Mouse (Mus musculus) embryonic facial prominence, embryonic 14.5 days (tissue): ENCODE data around the gene Rhno1. TPM values are rescaled to one million over a fixed set of nuclear protein-coding genes. Genes with fewer than 3 reads are reported as not detected.
A peak's percentile ranks its signal among the peaks of the same experiment; 100 is the strongest.

ENCODE experiments used
- ATAC-seq: fragments of 200-750 bp; cut with Nextera tagmentation; 2 replicates; pipeline ENCODE4 v1.8.0; 2017; ENCODE audit warnings: low read depth, moderate number of reproducible peaks, moderate TSS enrichment
- DNase-seq: peaks from one replicate; pipeline ENCODE4 v3.0.0-alpha.2; 2015; ENCODE audit warnings: low spot score
- H3K27ac ChIP-seq: fragments of 300-500 bp; sonication (generic); replicated peaks from 2 replicates; pipeline ENCODE4 v1.5.1; 2014; ENCODE audit warnings: low read depth, mild to moderate bottlenecking, low read length, moderate library complexity
- H3K27me3 ChIP-seq: fragments of 300-500 bp; sonication (generic); replicated peaks from 2 replicates; pipeline ENCODE4 v1.6.1; 2014; ENCODE audit warnings: low read length; ENCODE audit not compliant: control insufficient read depth, insufficient read depth
- H3K36me3 ChIP-seq: fragments of 300-500 bp; sonication (generic); 2 replicates; pipeline ENCODE4 v1.6.1; 2014; ENCODE audit warnings: low read length, mixed read lengths; ENCODE audit not compliant: control insufficient read depth, insufficient read depth
- H3K4me1 ChIP-seq: fragments of 300-500 bp; sonication (generic); 2 replicates; pipeline ENCODE4 v1.6.1; 2014; ENCODE audit warnings: antibody characterized with exemption, low read length; ENCODE audit not compliant: control insufficient read depth, insufficient read depth
- H3K4me2 ChIP-seq: fragments of 300-500 bp; sonication (generic); 2 replicates; pipeline ENCODE4 v1.6.1; 2014; ENCODE audit warnings: low read depth, mild to moderate bottlenecking, low read length, moderate library complexity, mixed read lengths
- H3K4me3 ChIP-seq: fragments of 300-500 bp; sonication (generic); 2 replicates; pipeline ENCODE4 v1.5.1; 2014; ENCODE audit warnings: low read depth, mild to moderate bottlenecking, low read length
- H3K9ac ChIP-seq: fragments of 300-500 bp; sonication (generic); 2 replicates; pipeline ENCODE4 v1.6.1; 2014; ENCODE audit warnings: low read depth, mild to moderate bottlenecking, low read length, moderate library complexity, mixed read lengths
- H3K9me3 ChIP-seq: fragments of 300-500 bp; sonication (generic); 2 replicates; pipeline ENCODE4 v1.6.1; 2016; ENCODE audit warnings: low read length; ENCODE audit not compliant: control insufficient read depth
- WGBS: fragments of 180-500 bp; shearing (Covaris S2); extraction: QIAGEN DNeasy Blood & Tissue Kit; methylation state at CpG from one replicate; pipeline ENCODE4 v1.1.7; 2014; 5-methylcytosine and 5-hydroxymethylcytosine counted together
- polyA plus RNA-seq: library from polyadenylated mRNA; unstranded; fragments of >200 nt; fragmentation: Nextera tagmentation; extraction: Ambion mirVana; gene quantifications from 2 replicates; pipeline ENCODE4 v1.2.1, GENCODE M21; 2014

Rhno1 gene
- polyA plus RNA-seq, 1 experiment from 2014 or later, result 87.0 TPM

- no peak overlapping the region for H3K9ac ChIP-seq
- ATAC-seq (no peak), DNase-seq (no peak)
- 91% methylated on average over 5 of the region's 5 CpGs for WGBS
- peaks cover 91% of the 10 kb centered on the region for H3K36me3 ChIP-seq
- H3K27me3 ChIP-seq, result no peaks in the 10 kb centered on the region
- peaks cover 4% of the 10 kb centered on the region; the same call in 1 of the 2 replicates for H3K4me1 ChIP-seq
- no peak overlapping the region for H3K27ac ChIP-seq
- no peak overlapping the region for H3K4me2 ChIP-seq
- H3K9me3 ChIP-seq, result no peaks in the 10 kb centered on the region
- no peak overlapping the region for H3K4me3 ChIP-seq
These were observed 7.3 kb upstream of the Rhno1 start for GRCm38 (mm10) chr6:128370040-128370439.

- no peak overlapping the region for H3K4me2 ChIP-seq
- H3K4me3 ChIP-seq, result no peak overlapping the region
- WGBS, result 89% methylated on average over 5 of the region's 5 CpGs
- DNase-seq (no peak), ATAC-seq (no peak)
- H3K4me1 ChIP-seq, result peaks cover 4% of the 10 kb centered on the region; the same call in 1 of the 2 replicates
- peaks cover 59% of the 10 kb centered on the region for H3K36me3 ChIP-seq
- H3K9ac ChIP-seq, result no peak overlapping the region
- no peaks in the 10 kb centered on the region for H3K9me3 ChIP-seq
- no peak overlapping the region for H3K27ac ChIP-seq
- no peaks in the 10 kb centered on the region for H3K27me3 ChIP-seq
These were observed 3.8 kb upstream of the Rhno1 start for GRCm38 (mm10) chr6:128366466-128366865.

- Histone ChIP-seq H3K9ac (no peak overlapping the region), H3K27me3 (no peaks in the 10 kb centered on the region), H3K4me1 (peaks cover 8% of the 10 kb centered on the region; the same call in 1 of the 2 replicates), H3K4me3 (no peak overlapping the region), H3K27ac (no peak overlapping the region), H3K4me2 (peak overlapping the region; percentile 12; the same call in 1 of the 2 replicates), H3K9me3 (no peaks in the 10 kb centered on the region), H3K36me3 (peaks cover 42% of the 10 kb centered on the region)
- DNase-seq (no peak), ATAC-seq (no peak)
- WGBS, result 82% methylated on average over 6 of the region's 6 CpGs
These were observed 2.0 kb upstream of the Rhno1 start for GRCm38 (mm10) chr6:128364721-128365120.

- Histone ChIP-seq H3K4me1 (peaks cover 8% of the 10 kb centered on the region; the same call in 1 of the 2 replicates), H3K9ac (peak overlapping the region; percentile 93), H3K9me3 (no peaks in the 10 kb centered on the region), H3K4me3 (peak overlapping the region; percentile 73), H3K27ac (peak overlapping the region; percentile 95), H3K27me3 (no peaks in the 10 kb centered on the region), H3K36me3 (peaks cover 35% of the 10 kb centered on the region), H3K4me2 (peak overlapping the region; percentile 74)
- peak; percentile 7 for ATAC-seq
- DNase-seq, result peak; percentile 63
- 1% methylated on average over 23 of the region's 46 CpGs for WGBS
These were observed 505 bp upstream of the Rhno1 start for GRCm38 (mm10) chr6:128363007-128363825.

- WGBS, result 15% methylated on average over 9 of the region's 9 CpGs
- H3K4me3 ChIP-seq, result peak overlapping the region; percentile 73
- peak overlapping the region; percentile 93 for H3K9ac ChIP-seq
- no peaks in the 10 kb centered on the region for H3K9me3 ChIP-seq
- H3K4me2 ChIP-seq, result peak overlapping the region; percentile 74
- H3K36me3 ChIP-seq, result peaks cover 36% of the 10 kb centered on the region
- peak overlapping the region; percentile 95 for H3K27ac ChIP-seq
- H3K4me1 ChIP-seq, result peaks cover 8% of the 10 kb centered on the region; the same call in 1 of the 2 replicates
- ATAC-seq (no peak), DNase-seq (no peak)
- no peaks in the 10 kb centered on the region for H3K27me3 ChIP-seq
These were observed 810 bp downstream of the Rhno1 start for GRCm38 (mm10) chr6:128361901-128362300.

GRCm38 (mm10) chr6:128358999-128359398 is 3.7 kb downstream of the Rhno1 start:
- Histone ChIP-seq H3K4me2 (no peak overlapping the region), H3K9ac (no peak overlapping the region), H3K36me3 (peaks cover 23% of the 10 kb centered on the region), H3K9me3 (no peaks in the 10 kb centered on the region), H3K4me3 (no peak overlapping the region), H3K27me3 (no peaks in the 10 kb centered on the region), H3K27ac (no peak overlapping the region), H3K4me1 (peaks cover 14% of the 10 kb centered on the region; the same call in 1 of the 2 replicates)
- DNase-seq (peak; percentile 51), ATAC-seq (no peak)
- WGBS, result 18% methylated on average over 2 of the region's 2 CpGs

- 2% methylated on average over 16 of the region's 42 CpGs for WGBS
- Histone ChIP-seq H3K9ac (peak within 1 kb of the TSS; percentile 80), H3K27ac (peak within 1 kb of the TSS; percentile 90), H3K4me1 (peaks cover 10% of the 10 kb centered on the region; the same call in 1 of the 2 replicates), H3K4me3 (peak within 1 kb of the TSS; percentile 79), H3K9me3 (no peaks in the 10 kb centered on the region), H3K4me2 (peak within 1 kb of the TSS; percentile 79), H3K27me3 (no peaks in the 10 kb centered on the region), H3K36me3 (peaks cover 28% of the 10 kb centered on the region)
- ATAC-seq (peak; percentile 99), DNase-seq (peak; percentile 98)
These were observed 6.8 kb downstream of the Rhno1 start, which contains the start of gene Tulp3 for GRCm38 (mm10) chr6:128355726-128356416. Gene Tulp3, minus strand, starts transcription at chr6:128355851.

- no peaks in the 10 kb centered on the region for H3K27me3 ChIP-seq
- peaks cover 10% of the 10 kb centered on the region; the same call in 1 of the 2 replicates for H3K4me1 ChIP-seq
- peak; percentile 76 for ATAC-seq
These were observed 7.5 kb downstream of the Rhno1 start for GRCm38 (mm10) chr6:128355201-128355681.

More at GRCm38 (mm10) chr6:128355201-128355681, 7.5 kb downstream of the Rhno1 start:
- Histone ChIP-seq H3K36me3 (peaks cover 32% of the 10 kb centered on the region), H3K4me3 (peak overlapping the region; percentile 79), H3K27ac (peak overlapping the region; percentile 90), H3K9me3 (no peaks in the 10 kb centered on the region), H3K9ac (peak overlapping the region; percentile 80), H3K4me2 (peak overlapping the region; percentile 79)
- peak; percentile 83 for DNase-seq
- under 1% methylated on average over 22 of the region's 28 CpGs for WGBS
